Mouse (Mus musculus): ENCODE data around the gene Fabp7. TPM values are rescaled to one million over a fixed set of nuclear protein-coding genes. Genes with fewer than 3 reads are reported as not detected.

The Fabp7 gene
- polyA plus RNA-seq (2016; fragmentation: Nextera tagmentation; extraction: Ambion mirVana): 518 and 856 TPM in 2 replicates

DNA sequence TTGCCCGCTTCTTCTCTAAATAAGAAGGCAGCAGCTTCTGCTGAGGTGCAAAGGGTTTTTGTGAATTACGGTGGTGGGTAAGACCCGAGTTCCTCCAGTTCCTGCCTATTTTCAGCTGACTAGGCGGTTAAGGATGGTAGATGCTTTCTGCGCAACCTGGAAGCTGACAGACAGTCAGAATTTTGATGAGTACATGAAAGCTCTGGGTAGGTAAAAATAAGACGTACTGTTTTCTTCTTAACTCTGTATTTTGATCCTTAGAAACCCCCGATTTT, at the start of gene Fabp7:
Fabp7 (plus strand) TSS at position 6 of the 275 bp plus-strand sequence.
- H3K4me3 ChIP-seq: peak within 1 kb of the TSS; percentile 57
- WGBS: 11% methylated on average over 7 of the region's 7 CpGs
- DNase-seq (ENCODE audit: low spot score): no peak
- peaks cover 46% of the 10 kb centered on the region for H3K4me1 ChIP-seq (replicated peaks)
- H3K36me3 ChIP-seq: peaks cover 29% of the 10 kb centered on the region
- peak within 1 kb of the TSS; percentile 89 for H3K27ac ChIP-seq
- H3K27me3 ChIP-seq (ENCODE audit: insufficient read depth, poor library complexity, severe bottlenecking): no peaks in the 10 kb centered on the region
- no peaks in the 10 kb centered on the region for H3K9me3 ChIP-seq

DNA sequence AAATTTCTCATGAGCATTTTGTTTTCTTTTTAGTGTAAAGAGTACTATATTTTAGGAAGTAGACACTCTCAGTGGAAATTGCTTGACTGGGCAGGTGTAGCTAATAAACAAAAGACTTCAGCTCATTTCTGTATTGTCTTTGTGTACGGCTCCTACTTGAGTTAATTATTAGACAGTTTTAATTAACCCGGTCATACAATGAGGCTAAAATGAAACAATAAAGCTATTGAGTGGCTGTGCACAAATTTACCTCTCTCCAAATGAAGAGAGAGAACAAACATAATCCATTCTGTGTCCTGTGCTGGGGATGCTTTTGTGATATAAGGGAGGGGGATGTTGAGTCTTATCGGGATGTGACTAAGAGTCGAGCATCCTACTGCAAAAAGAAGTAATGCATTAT, 43.9 kb upstream of the Fabp7 start:
- DNase-seq (ENCODE audit: low spot score): no peak
- Histone ChIP-seq H3K9me3 (no peaks in the 10 kb centered on the region), H3K27ac (no peak overlapping the region), H3K36me3 (no peaks in the 10 kb centered on the region), H3K4me3 (no peak overlapping the region), H3K27me3 (ENCODE audit: insufficient read depth, poor library complexity, severe bottlenecking) (no peaks in the 10 kb centered on the region), H3K4me1 (replicated peaks) (peaks cover 6% of the 10 kb centered on the region)
- 81% methylated on average over 4 of the region's 4 CpGs for WGBS

DNA sequence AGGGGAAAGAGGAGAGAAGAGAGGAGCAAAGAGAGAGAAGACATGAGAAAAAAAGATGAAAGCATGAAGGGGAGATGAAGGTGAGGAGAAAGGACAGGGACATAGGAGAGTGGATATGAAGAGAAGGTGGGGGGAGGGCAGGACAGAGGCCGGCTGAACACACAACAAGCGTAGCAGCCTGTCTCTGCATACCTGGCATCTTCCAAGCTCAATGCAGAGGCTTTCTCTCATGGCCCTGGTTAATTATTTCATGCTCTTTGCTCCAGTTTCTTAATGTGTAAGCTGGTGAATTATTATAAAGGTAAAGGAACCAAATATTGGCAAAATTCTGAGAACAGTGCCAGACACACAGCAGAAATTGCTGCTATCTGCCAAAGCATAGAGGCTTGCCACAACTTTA, 43.3 kb upstream of the Fabp7 start:
- H3K4me1 ChIP-seq (replicated peaks): peaks cover 6% of the 10 kb centered on the region
- no peak overlapping the region for H3K4me3 ChIP-seq
- WGBS: 64% methylated on average over 2 of the region's 2 CpGs
- no peaks in the 10 kb centered on the region for H3K9me3 ChIP-seq
- no peak overlapping the region for H3K27ac ChIP-seq
- no peaks in the 10 kb centered on the region for H3K27me3 ChIP-seq (ENCODE audit: insufficient read depth, poor library complexity, severe bottlenecking)
- DNase-seq (ENCODE audit: low spot score): no peak
- no peaks in the 10 kb centered on the region for H3K36me3 ChIP-seq

DNA sequence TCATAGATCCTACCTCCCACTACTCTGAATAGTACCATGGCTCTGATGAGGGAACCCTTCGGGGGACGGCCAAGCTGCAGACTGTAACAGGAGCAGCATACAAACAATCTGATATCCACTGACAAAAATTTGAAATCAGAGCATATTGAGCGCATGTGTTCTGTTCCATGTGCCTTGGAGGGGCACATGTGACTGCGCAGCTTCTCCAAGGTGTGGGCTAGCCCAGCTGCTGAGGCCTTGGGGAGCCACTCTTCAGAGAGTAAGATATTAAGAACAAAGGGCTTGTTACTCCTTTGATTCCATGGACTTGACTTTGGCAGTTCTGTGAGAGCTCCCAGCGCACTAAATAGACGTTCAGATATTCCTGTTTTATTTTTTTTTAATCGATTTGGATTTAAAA, 41.6 kb upstream of the Fabp7 start:
- H3K9me3 ChIP-seq: no peaks in the 10 kb centered on the region
- H3K4me3 ChIP-seq: no peak overlapping the region
- H3K27me3 ChIP-seq (ENCODE audit: insufficient read depth, poor library complexity, severe bottlenecking): no peaks in the 10 kb centered on the region
- H3K36me3 ChIP-seq: no peaks in the 10 kb centered on the region
- H3K27ac ChIP-seq: no peak overlapping the region
- WGBS: 72% methylated on average over 7 of the region's 7 CpGs
- peaks cover 6% of the 10 kb centered on the region for H3K4me1 ChIP-seq (replicated peaks)
- DNase-seq (ENCODE audit: low spot score): no peak

DNA sequence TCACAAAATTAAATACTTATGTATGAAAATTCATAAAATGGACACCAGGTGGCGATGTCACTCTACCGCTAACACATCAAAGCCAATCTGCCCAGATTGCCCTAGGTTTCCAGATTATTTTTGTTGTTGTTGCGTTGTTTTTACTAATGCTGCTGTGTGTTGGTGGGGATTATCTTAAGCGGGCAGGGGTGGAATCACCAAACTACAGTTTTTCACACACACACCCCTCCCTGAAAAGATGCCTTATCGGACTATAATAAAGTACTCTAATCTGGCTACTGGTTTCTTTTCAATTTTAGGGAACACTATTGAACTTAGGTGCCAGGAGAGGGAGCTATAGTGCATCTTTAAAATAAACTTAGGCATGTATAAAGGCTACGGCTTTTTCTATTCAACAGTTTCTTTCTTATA, 41.1 kb upstream of the Fabp7 start:
- H3K4me3 ChIP-seq: peak overlapping the region; percentile 45
- no peaks in the 10 kb centered on the region for H3K36me3 ChIP-seq
- no peaks in the 10 kb centered on the region for H3K27me3 ChIP-seq (ENCODE audit: insufficient read depth, poor library complexity, severe bottlenecking)
- H3K27ac ChIP-seq: 0 out of 2 replicates have a peak overlapping the region, but pooled peaks have one; percentile 66
- peaks cover 6% of the 10 kb centered on the region for H3K4me1 ChIP-seq (replicated peaks)
- no peaks in the 10 kb centered on the region for H3K9me3 ChIP-seq
- 8% methylated on average over 6 of the region's 6 CpGs for WGBS
- DNase-seq (ENCODE audit: low spot score): peak; percentile 61

DNA sequence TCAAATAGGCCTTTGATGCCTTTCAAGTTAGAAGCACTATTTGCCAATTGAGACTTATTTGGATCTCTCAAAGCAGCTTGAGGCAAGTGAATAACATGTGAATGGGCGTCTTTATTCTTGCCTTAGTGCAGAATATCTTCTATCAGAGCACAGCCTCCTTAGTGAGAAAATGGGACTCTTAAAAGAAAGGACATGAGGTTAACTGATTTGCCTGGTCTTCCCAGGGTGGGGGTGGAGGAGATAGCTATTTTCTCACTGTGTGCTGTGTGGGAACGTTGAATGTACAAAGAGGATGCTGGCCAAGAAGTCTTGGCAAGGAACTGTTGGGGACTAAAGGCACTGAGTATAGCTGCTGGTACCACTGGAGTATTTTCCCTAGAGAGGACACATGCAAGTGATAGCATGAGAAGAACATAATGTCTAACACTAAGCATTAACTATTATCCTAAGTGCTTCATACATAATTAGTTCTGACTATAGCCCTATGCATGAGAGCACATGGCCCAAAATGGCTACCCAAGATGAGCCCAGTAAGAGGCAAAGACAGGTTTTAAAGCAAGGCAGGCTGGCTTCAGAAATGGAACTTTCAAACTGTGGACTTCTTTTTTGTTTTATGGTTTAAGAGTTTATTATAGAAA, 40.4 kb upstream of the Fabp7 start:
- H3K27ac ChIP-seq: peak overlapping the region; percentile 19; the same call in 1 of the 2 replicates
- 43% methylated on average over 2 of the region's 2 CpGs for WGBS

DNA sequence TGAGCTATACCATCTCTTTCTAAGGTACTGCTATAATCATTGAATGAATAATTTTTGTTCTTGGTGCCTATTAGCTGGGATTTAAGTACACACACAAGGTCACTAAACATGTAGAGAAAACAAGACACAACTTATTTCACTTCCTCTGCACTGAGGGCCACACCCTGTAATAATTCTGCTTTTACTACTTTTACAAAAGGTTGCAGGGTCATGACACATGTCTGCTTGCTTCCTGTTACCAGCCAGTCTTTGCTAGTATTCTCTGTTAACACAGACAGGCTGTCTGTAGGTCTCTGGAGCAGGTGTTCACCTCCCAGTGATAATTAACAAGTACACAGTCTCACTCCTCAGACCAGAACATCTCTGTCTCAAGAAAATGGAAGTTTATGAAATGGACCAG, 39.2 kb upstream of the Fabp7 start:
- DNase-seq (ENCODE audit: low spot score): no peak
- H3K36me3 ChIP-seq: no peaks in the 10 kb centered on the region
- H3K4me3 ChIP-seq: no peak overlapping the region
- H3K4me1 ChIP-seq (replicated peaks): peaks cover 6% of the 10 kb centered on the region
- H3K9me3 ChIP-seq: no peaks in the 10 kb centered on the region
- no peak overlapping the region for H3K27ac ChIP-seq
- H3K27me3 ChIP-seq (ENCODE audit: insufficient read depth, poor library complexity, severe bottlenecking): no peaks in the 10 kb centered on the region

More for the DNA sequence above, 40.4 kb upstream of the Fabp7 start:
- Histone ChIP-seq H3K9me3 (no peaks in the 10 kb centered on the region), H3K36me3 (no peaks in the 10 kb centered on the region), H3K4me3 (no peak overlapping the region), H3K27me3 (ENCODE audit: insufficient read depth, poor library complexity, severe bottlenecking) (no peaks in the 10 kb centered on the region), H3K4me1 (replicated peaks) (peaks cover 6% of the 10 kb centered on the region)
- no peak for DNase-seq (ENCODE audit: low spot score)

DNA sequence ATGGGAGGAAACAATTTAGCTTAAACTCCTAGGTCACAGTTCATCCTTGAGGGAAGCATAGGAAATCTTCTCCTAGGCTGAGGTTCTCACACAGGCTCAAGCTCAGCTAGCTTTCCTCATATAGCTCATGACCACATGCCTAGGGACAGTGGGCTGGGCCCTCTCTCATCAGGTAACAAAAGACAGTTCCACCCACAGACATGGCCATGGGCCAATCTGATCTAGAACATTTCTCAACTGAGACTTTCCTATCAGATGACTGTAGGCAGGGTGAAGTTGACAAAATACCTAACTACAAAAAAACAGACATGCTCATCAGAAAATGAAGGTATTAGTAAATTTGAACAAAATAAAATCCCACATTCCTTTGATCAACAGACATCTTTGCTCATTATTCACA, 37.6 kb upstream of the Fabp7 start:
- H3K4me1 ChIP-seq (replicated peaks): peaks cover 6% of the 10 kb centered on the region
- H3K27me3 ChIP-seq (ENCODE audit: insufficient read depth, poor library complexity, severe bottlenecking): no peaks in the 10 kb centered on the region
- DNase-seq (ENCODE audit: low spot score): no peak
- H3K4me3 ChIP-seq: no peak overlapping the region
- H3K36me3 ChIP-seq: no peaks in the 10 kb centered on the region
- H3K27ac ChIP-seq: no peak overlapping the region
- no peaks in the 10 kb centered on the region for H3K9me3 ChIP-seq

DNA sequence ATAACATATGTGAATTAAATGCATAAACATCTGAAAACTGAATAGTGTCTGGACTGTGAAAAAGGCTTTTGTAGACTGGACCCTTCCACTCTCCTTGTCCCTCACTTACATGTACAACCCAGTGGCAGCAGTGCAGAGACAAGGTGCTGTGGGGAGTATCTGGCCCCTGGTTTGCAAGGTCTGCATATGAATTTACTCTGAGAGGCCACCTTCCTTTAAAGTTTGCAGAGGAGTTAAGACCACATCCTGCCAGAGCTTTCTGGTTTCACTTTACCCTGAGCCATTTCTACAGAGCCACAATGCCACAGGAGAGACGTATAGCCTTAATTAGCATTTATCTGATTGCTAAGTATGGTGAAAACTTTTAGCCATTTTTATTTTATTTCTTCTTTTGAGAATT, 31.3 kb upstream of the Fabp7 start:
- Histone ChIP-seq H3K4me1 (replicated peaks) (no peaks in the 10 kb centered on the region), H3K4me3 (no peak overlapping the region), H3K27ac (no peak overlapping the region), H3K36me3 (no peaks in the 10 kb centered on the region), H3K9me3 (no peaks in the 10 kb centered on the region), H3K27me3 (ENCODE audit: insufficient read depth, poor library complexity, severe bottlenecking) (no peaks in the 10 kb centered on the region)
- WGBS: 98% methylated on average over 1 of the region's 1 CpGs
- no peak for DNase-seq (ENCODE audit: low spot score)

DNA sequence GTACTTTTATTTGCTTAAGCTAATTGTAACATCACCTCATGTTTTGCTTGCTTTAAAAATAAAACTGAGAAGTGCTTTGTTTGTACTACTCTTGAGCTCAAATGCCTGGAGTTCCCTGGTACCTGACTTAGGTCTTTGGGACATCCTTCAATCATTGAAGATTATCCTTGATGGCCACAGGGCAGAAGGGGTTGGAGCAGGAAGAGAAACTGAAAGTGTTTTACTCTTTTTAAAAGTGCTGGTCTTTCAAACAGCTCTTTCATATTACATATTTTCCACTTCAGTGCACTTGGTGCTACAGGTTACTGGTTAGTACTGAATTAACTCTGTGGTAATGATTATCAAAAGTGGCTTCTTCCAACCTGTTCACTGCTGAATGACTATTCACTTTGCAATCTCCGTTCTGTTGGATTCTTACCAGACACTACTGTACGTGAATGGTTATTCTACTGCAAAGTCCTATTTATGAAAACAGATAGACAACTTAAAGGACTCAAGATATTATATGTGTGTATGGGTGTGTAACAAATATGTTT, 29.4 kb upstream of the Fabp7 start:
- WGBS: 91% methylated on average over 2 of the region's 2 CpGs
- Histone ChIP-seq H3K27ac (no peak overlapping the region), H3K27me3 (ENCODE audit: insufficient read depth, poor library complexity, severe bottlenecking) (no peaks in the 10 kb centered on the region), H3K4me1 (replicated peaks) (no peaks in the 10 kb centered on the region), H3K9me3 (no peaks in the 10 kb centered on the region), H3K4me3 (no peak overlapping the region), H3K36me3 (no peaks in the 10 kb centered on the region)
- DNase-seq (ENCODE audit: low spot score): no peak

DNA sequence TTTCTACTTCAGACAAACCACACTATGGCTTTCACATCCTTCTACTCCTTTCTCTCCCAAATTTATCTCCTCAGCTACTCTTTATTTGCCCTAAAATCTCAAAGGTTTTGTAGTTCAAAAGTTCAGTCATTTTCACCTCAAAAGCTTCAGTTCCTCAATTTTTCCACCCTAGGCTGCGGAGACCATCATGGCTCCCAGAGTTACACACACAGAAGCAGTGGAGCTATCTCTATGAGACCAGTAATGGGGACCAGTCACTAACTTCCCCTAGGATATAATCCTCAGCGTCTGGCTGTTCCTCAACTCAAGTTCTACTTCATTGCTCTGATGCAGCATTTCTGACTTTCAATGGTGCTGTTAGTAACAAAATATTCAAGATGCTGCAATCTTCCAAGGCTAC, 25.7 kb upstream of the Fabp7 start:
- Histone ChIP-seq H3K27me3 (ENCODE audit: insufficient read depth, poor library complexity, severe bottlenecking) (no peaks in the 10 kb centered on the region), H3K4me1 (replicated peaks) (no peaks in the 10 kb centered on the region), H3K36me3 (no peaks in the 10 kb centered on the region), H3K9me3 (no peaks in the 10 kb centered on the region), H3K4me3 (no peak overlapping the region), H3K27ac (no peak overlapping the region)
- no peak for DNase-seq (ENCODE audit: low spot score)
- 93% methylated on average over 2 of the region's 2 CpGs for WGBS

DNA sequence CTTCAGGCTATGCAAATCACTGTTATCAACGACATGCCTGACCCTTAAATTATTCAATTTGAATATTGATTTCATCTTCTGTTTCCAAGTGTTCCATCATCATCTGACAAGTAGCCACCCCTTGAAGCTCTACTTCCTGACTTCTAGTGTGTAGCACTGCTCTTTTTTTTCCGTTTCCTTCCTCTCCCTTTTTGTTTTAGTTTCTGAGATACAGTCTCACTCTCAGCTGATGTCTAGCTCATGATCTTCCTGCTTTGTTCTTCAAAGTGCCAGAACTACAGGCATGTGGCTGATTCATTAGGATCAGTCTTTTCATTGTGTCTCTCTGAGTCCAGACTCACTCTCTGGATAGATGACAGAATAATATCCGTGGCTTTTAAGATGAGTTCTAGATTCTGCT, 24.0 kb upstream of the Fabp7 start:
- Histone ChIP-seq H3K36me3 (no peaks in the 10 kb centered on the region), H3K4me3 (no peak overlapping the region), H3K4me1 (replicated peaks) (no peaks in the 10 kb centered on the region), H3K27me3 (ENCODE audit: insufficient read depth, poor library complexity, severe bottlenecking) (no peaks in the 10 kb centered on the region), H3K27ac (no peak overlapping the region), H3K9me3 (no peaks in the 10 kb centered on the region)
- 71% methylated on average over 3 of the region's 3 CpGs for WGBS
- no peak for DNase-seq (ENCODE audit: low spot score)

DNA sequence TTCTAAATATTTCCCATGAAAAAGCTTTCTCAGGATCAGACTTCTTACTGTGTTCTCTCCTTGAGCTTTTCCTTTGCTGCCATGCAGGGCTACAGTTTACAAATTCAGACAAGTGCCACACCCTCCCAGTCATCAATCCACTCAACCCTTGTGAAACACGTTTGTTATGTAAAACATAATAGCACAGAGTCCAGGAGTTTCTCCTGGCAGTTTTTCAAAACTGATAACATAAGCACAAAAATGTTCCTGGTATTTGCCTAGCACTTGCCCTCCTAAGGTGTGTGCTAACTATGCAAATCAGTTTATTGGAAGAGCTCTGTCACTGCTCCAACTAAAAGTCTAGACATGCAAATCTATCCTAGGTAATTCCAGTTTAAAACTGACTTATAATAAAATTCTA, 21.6 kb upstream of the Fabp7 start:
- H3K36me3 ChIP-seq: no peaks in the 10 kb centered on the region
- no peak overlapping the region for H3K27ac ChIP-seq
- H3K4me1 ChIP-seq (replicated peaks): no peaks in the 10 kb centered on the region
- no peak overlapping the region for H3K4me3 ChIP-seq
- 60% methylated on average over 1 of the region's 1 CpGs for WGBS
- no peaks in the 10 kb centered on the region for H3K27me3 ChIP-seq (ENCODE audit: insufficient read depth, poor library complexity, severe bottlenecking)
- no peak for DNase-seq (ENCODE audit: low spot score)
- no peaks in the 10 kb centered on the region for H3K9me3 ChIP-seq

Measured in hindbrain, embryonic 10.5 days (tissue).